ENCODE assay signal across 15 mouse cellular contexts in genomic region chr3:144161261-144161660, GRCm38 (mm10). TPM values are rescaled to one million over a fixed set of nuclear protein-coding genes. Genes with fewer than 3 reads are reported as not detected.
DNase-seq lines count a peak whose midpoint lies in the region; ATAC-seq lines count a peak whose summit lies in the region.
"Had no signal": no experiment of that assay in that cellular context is flagged by ENCODE, and none has a peak within 500 bp of the region (broad histone marks: within the 10 kb centered on the region; RNA-seq: fewer than 3 reads in every experiment).

No protein-coding gene starts in this region.

- H3K9ac ChIP-seq in heart, embryonic 14.5 days (ENCODE audit: low read length): no peak overlapping the region
- H3K9ac ChIP-seq: hindbrain, embryonic 15.5 days; liver, embryonic 15.5 days had no signal

- WGBS in heart, embryonic 14.5 days: 54% methylated on average over 2 of the region's 2 CpGs

- H3K9me3 ChIP-seq in heart, embryonic 14.5 days (ENCODE audit: control insufficient read depth, low read length): no peaks in the 10 kb centered on the region
- H3K9me3 ChIP-seq: hindbrain, embryonic 15.5 days; liver, embryonic 15.5 days; midbrain, embryonic 10.5 days had no signal

- H3K36me3 ChIP-seq in heart, embryonic 14.5 days (ENCODE audit: control insufficient read depth, insufficient read depth, low read length): no peaks in the 10 kb centered on the region
- H3K36me3 ChIP-seq: hindbrain, embryonic 15.5 days; liver, embryonic 15.5 days; midbrain, embryonic 10.5 days had no signal

- no peaks in the 10 kb centered on the region for H3K27me3 ChIP-seq in heart, embryonic 14.5 days (ENCODE audit: control insufficient read depth, insufficient read depth, low read length)
- H3K27me3 ChIP-seq: CH12.LX; hindbrain, embryonic 15.5 days; liver, embryonic 15.5 days had no signal

- peaks cover 15 to 32% of the 10 kb centered on the region in 2 experiments for H3K4me1 ChIP-seq in heart, embryonic 14.5 days (ENCODE audit: control insufficient read depth in 2 of 2, insufficient read depth in 2 of 2, low read length in 2 of 2)
- H3K4me1 ChIP-seq: hindbrain, embryonic 15.5 days; liver, embryonic 15.5 days; midbrain, embryonic 10.5 days had no signal

- peak overlapping the region; percentile 39 to 45 for H3K27ac ChIP-seq in heart, embryonic 14.5 days (replicated peaks in 1 of 2; ENCODE audit: control insufficient read depth in 1 of 2, insufficient read depth in 1 of 2, low read depth in 2 of 2, low read length in 2 of 2)
- H3K27ac ChIP-seq: hindbrain, embryonic 15.5 days; liver, embryonic 15.5 days; midbrain, embryonic 10.5 days had no signal

- DNase-seq in gastrocnemius, adult 18-20 months (ENCODE audit: low spot score): peak; percentile 4
- DNase-seq in gastrocnemius, postnatal 36 days: no peak
- peak; percentile 24 for DNase-seq in retina, postnatal 1 day
- DNase-seq in retina, embryonic 14.5 days (ENCODE audit: low spot score): no peak
- DNase-seq in skeletal muscle tissue, adult 2 months (ENCODE audit: low read depth, low spot score): peak; percentile 2
- no peak for DNase-seq in neural tube, embryonic 10.5 days (ENCODE audit: extremely low spot score, low spot score)
- DNase-seq in urinary bladder, postnatal 14 days (ENCODE audit: low spot score): no peak
- DNase-seq: cerebellum, adult 2 months; kidney, adult 2 months; left cerebral cortex, postnatal 4 days had no signal

- H3K4me3 ChIP-seq in heart, embryonic 14.5 days (ENCODE audit: control insufficient read depth in 1 of 2, insufficient read depth in 1 of 2, low read depth in 1 of 2, low read length in 2 of 2): no peak overlapping the region
- H3K4me3 ChIP-seq: hindbrain, embryonic 15.5 days; liver, embryonic 15.5 days; midbrain, embryonic 10.5 days had no signal

- intact Hi-C loops in gastrocnemius, postnatal 36 days (cut with DNase I): no loop called here

- ATAC-seq in heart, embryonic 14.5 days (ENCODE audit: insufficient number of reproducible peaks, insufficient read depth, low FRiP score, low read depth): no peak

- no peak overlapping the region for H3K4me2 ChIP-seq in heart, embryonic 14.5 days (ENCODE audit: low read length)
- H3K4me2 ChIP-seq: hindbrain, embryonic 15.5 days; liver, embryonic 15.5 days had no signal

RNA-seq across cellular contexts. Expression of gene Lmo4, which starts 43.8 kb away (rescaled TPM):
- total RNA-seq in gastrocnemius, adult 18-20 months (2021): 10 to 100 TPM; 19.9 to 24.2 TPM
- total RNA-seq in gastrocnemius, postnatal 36 days (2021): 10 to 100 TPM; 17.5 to 18.5 TPM
- 45.2 and 45.3 TPM in 2 replicates for polyA plus RNA-seq in heart, embryonic 14.5 days (2014; fragmentation: Nextera tagmentation; extraction: Ambion mirVana)

Comparison
In these comparisons a context has a peak if more than half of its experiments do, and no peak if none do; other contexts are left out.
1. DNase-seq: peak in gastrocnemius, adult 18-20 months (single experiment), retina, postnatal 1 day (single experiment) and skeletal muscle tissue, adult 2 months (single experiment); none in gastrocnemius, postnatal 36 days (0 of 2), retina, embryonic 14.5 days (single experiment), neural tube, embryonic 10.5 days (single experiment) and urinary bladder, postnatal 14 days (single experiment).